Mouse (Mus musculus) CH12.LX (cell line): ENCODE measurements around the gene Pfkfb3. TPM values are rescaled to one million over a fixed set of nuclear protein-coding genes. Genes with fewer than 3 reads are reported as not detected.

Source experiments
- DNase-seq: peaks from one replicate; pipeline ENCODE4 v3.0.0-alpha.2; 2013; ENCODE audit errors: extremely low read depth
- H3K27ac ChIP-seq: 2 replicates; pipeline ENCODE4 v1.5.1; 2012; ENCODE audit warnings: low read depth, mild to moderate bottlenecking, control low read depth, moderate library complexity; ENCODE audit not compliant: insufficient read depth
- H3K27me3 ChIP-seq: replicated peaks from 2 replicates; pipeline ENCODE3; 2012; ENCODE audit warnings: inconsistent platforms
- H3K36me3 ChIP-seq, 2 experiments: replicated peaks in 1 of 2; 2 replicates each; pipeline versions ENCODE3 to v1.6.1; 2012; ENCODE audit warnings: inconsistent platforms in 1 of 2, low read length in 1 of 2, mild to moderate bottlenecking in 1 of 2, mixed read lengths in 1 of 2, moderate library complexity in 1 of 2; ENCODE audit not compliant: control insufficient read depth in 1 of 2, insufficient read depth in 1 of 2
- H3K4me1 ChIP-seq, 2 experiments: 2 replicates each; pipeline ENCODE4 v1.6.1; 2012; ENCODE audit warnings: inconsistent platforms in 1 of 2, moderate library complexity in 1 of 2; ENCODE audit not compliant: insufficient read depth in 2 of 2, control insufficient read depth in 1 of 2
- H3K4me2 ChIP-seq: 2 replicates; pipeline ENCODE4 v1.6.1; 2012; ENCODE audit warnings: low read depth, mild to moderate bottlenecking, control low read depth; ENCODE audit not compliant: poor library complexity, insufficient read depth, severe bottlenecking
- H3K4me3 ChIP-seq, 3 experiments: fragments of 150-350 bp in 1 of 3; sonication (generic) in 1 of 3; replicated peaks in 1 of 3; 2 replicates each; pipeline versions ENCODE3 to v1.5.1; 2011 to 2012; ENCODE audit warnings: low read depth in 2 of 3, low read length in 2 of 3, mild to moderate bottlenecking in 2 of 3, moderate library complexity in 2 of 3, control low read depth in 1 of 3, improper control_type of control experiment in 1 of 3, inconsistent platforms in 1 of 3, mixed read lengths in 1 of 3; ENCODE audit not compliant: poor library complexity in 1 of 3
- H3K79me2 ChIP-seq: replicated peaks from 2 replicates; pipeline ENCODE4 v1.6.1; 2012; ENCODE audit warnings: mild to moderate bottlenecking, moderate library complexity; ENCODE audit not compliant: control insufficient read depth, poor library complexity, insufficient read depth, severe bottlenecking; ENCODE audit errors: extremely low read depth
- H3K9ac ChIP-seq: 2 replicates; pipeline ENCODE4 v1.6.1; 2012; ENCODE audit warnings: low read depth, mild to moderate bottlenecking, control low read depth, moderate library complexity; ENCODE audit not compliant: insufficient read depth
- H3K9me3 ChIP-seq: replicated peaks from 2 replicates; pipeline ENCODE3; 2012; ENCODE audit warnings: low read length, inconsistent platforms, mixed read lengths
- BHLHE40 ChIP-seq: IDR thresholded peaks from 2 replicates; pipeline ENCODE4 v1.6.1; 2011; ENCODE audit warnings: mild to moderate bottlenecking, low read depth, low read length, improper control_type of control experiment
- CHD1 ChIP-seq: IDR thresholded peaks from 2 replicates; pipeline ENCODE4 v1.6.1; 2012; ENCODE audit warnings: low read depth, low read length, improper control_type of control experiment, inconsistent platforms
- CHD2 ChIP-seq: IDR thresholded peaks from 2 replicates; pipeline ENCODE4 v1.6.1; 2011; ENCODE audit warnings: low read length, improper control_type of control experiment
- CTCF ChIP-seq, 2 experiments: IDR thresholded peaks in 1 of 2; conservative IDR thresholded peaks in 1 of 2; 2 replicates each; pipeline ENCODE4 v1.5.1; 2011 to 2012; ENCODE audit warnings: low read depth in 2 of 2, low read length in 2 of 2, improper control_type of control experiment in 1 of 2, inconsistent platforms in 1 of 2, mild to moderate bottlenecking in 1 of 2, moderate library complexity in 1 of 2
- ELF1 ChIP-seq: IDR thresholded peaks from 2 replicates; pipeline ENCODE4 v1.6.1; 2014; ENCODE audit warnings: low read depth, mild to moderate bottlenecking, inconsistent platforms, low read length, improper control_type of control experiment
- EP300 ChIP-seq: IDR thresholded peaks from 2 replicates; pipeline ENCODE4 v1.6.1; 2011; ENCODE audit warnings: low read length, improper control_type of control experiment
- ETS1 ChIP-seq: conservative IDR thresholded peaks from 2 replicates; pipeline ENCODE4 v1.6.1; 2012; ENCODE audit warnings: low read depth, mild to moderate bottlenecking, inconsistent platforms, low read length, improper control_type of control experiment, moderate library complexity
- GABPA ChIP-seq: IDR thresholded peaks from 2 replicates; pipeline ENCODE4 v1.6.1; 2012; ENCODE audit warnings: low read depth, low read length, improper control_type of control experiment, inconsistent platforms; ENCODE audit not compliant: insufficient replicate concordance
- IRF4 ChIP-seq: IDR thresholded peaks from 2 replicates; pipeline ENCODE4 v1.6.1; 2014; ENCODE audit warnings: low read depth, mild to moderate bottlenecking, inconsistent platforms, low read length, improper control_type of control experiment
- JUN ChIP-seq: IDR thresholded peaks from 2 replicates; pipeline ENCODE4 v1.6.1; 2011; ENCODE audit warnings: low read depth, mild to moderate bottlenecking, low read length, improper control_type of control experiment, moderate library complexity; ENCODE audit not compliant: insufficient read depth
- JUND ChIP-seq: conservative IDR thresholded peaks from 2 replicates; pipeline ENCODE4 v1.6.1; 2011; ENCODE audit warnings: low read depth, low read length, improper control_type of control experiment
- KAT2A ChIP-seq: IDR thresholded peaks from 2 replicates; pipeline ENCODE4 v1.6.1; 2012; ENCODE audit warnings: low read length, improper control_type of control experiment, inconsistent platforms; ENCODE audit not compliant: insufficient replicate concordance
- MAFK ChIP-seq: IDR thresholded peaks from 2 replicates; pipeline ENCODE4 v1.6.1; 2011; ENCODE audit warnings: low read length, improper control_type of control experiment; ENCODE audit not compliant: insufficient replicate concordance
- MAX ChIP-seq: IDR thresholded peaks from 2 replicates; pipeline ENCODE4 v1.6.1; 2011; ENCODE audit warnings: low read length, improper control_type of control experiment
- MAZ ChIP-seq: IDR thresholded peaks from 2 replicates; pipeline ENCODE4 v1.6.1; 2012; ENCODE audit warnings: low read depth, mild to moderate bottlenecking, inconsistent platforms, low read length, improper control_type of control experiment, moderate library complexity
- MXI1 ChIP-seq: IDR thresholded peaks from 2 replicates; pipeline ENCODE4 v1.6.1; 2011; ENCODE audit warnings: mild to moderate bottlenecking, low read depth, low read length, improper control_type of control experiment
- NRF1 ChIP-seq: IDR thresholded peaks from 2 replicates; pipeline ENCODE4 v1.6.1; 2014; ENCODE audit warnings: low read depth, mild to moderate bottlenecking, inconsistent platforms, low read length, improper control_type of control experiment, moderate library complexity
- PAX5 ChIP-seq: IDR thresholded peaks from 2 replicates; pipeline ENCODE4 v1.6.1; 2012; ENCODE audit warnings: low read length, inconsistent platforms, mixed read lengths
- POLR2A ChIP-seq: IDR thresholded peaks from 2 replicates; pipeline ENCODE4 v1.6.1; 2011; ENCODE audit warnings: low read depth, mild to moderate bottlenecking, improper control_type of control experiment, low read length
- POLR2AphosphoS2 ChIP-seq: IDR thresholded peaks from 2 replicates; pipeline ENCODE4 v1.6.1; 2011; ENCODE audit warnings: low read depth, low read length, improper control_type of control experiment
- RCOR1 ChIP-seq: conservative IDR thresholded peaks from 2 replicates; pipeline ENCODE4 v1.6.1; 2012; ENCODE audit warnings: low read depth, mild to moderate bottlenecking, inconsistent platforms, low read length, improper control_type of control experiment
- SIN3A ChIP-seq: IDR thresholded peaks from 2 replicates; pipeline ENCODE4 v1.6.1; 2012; ENCODE audit warnings: low read length, improper control_type of control experiment, inconsistent platforms
- SMC3 ChIP-seq: IDR thresholded peaks from 2 replicates; pipeline ENCODE4 v1.6.1; 2011; ENCODE audit warnings: low read depth, low read length, improper control_type of control experiment
- TCF12 ChIP-seq: IDR thresholded peaks from 2 replicates; pipeline ENCODE4 v1.6.1; 2014; ENCODE audit warnings: low read depth, mild to moderate bottlenecking, inconsistent platforms, low read length, improper control_type of control experiment
- USF1 ChIP-seq: IDR thresholded peaks from 2 replicates; pipeline ENCODE4 v1.6.1; 2014; ENCODE audit warnings: low read depth, mild to moderate bottlenecking, inconsistent platforms, low read length, improper control_type of control experiment
- ZC3H11A ChIP-seq: IDR thresholded peaks from 2 replicates; pipeline ENCODE4 v1.6.1; 2012; ENCODE audit warnings: low read depth, mild to moderate bottlenecking, inconsistent platforms, low read length, improper control_type of control experiment
- ZKSCAN1 ChIP-seq: IDR thresholded peaks from 2 replicates; pipeline ENCODE4 v1.6.1; 2012; ENCODE audit warnings: low read depth, inconsistent platforms, low read length, improper control_type of control experiment, borderline replicate concordance
- ZMIZ1 ChIP-seq: IDR thresholded peaks from 2 replicates; pipeline ENCODE4 v1.6.1; 2012; ENCODE audit warnings: low read depth, mild to moderate bottlenecking, inconsistent platforms, low read length, improper control_type of control experiment
- ZNF384 ChIP-seq: IDR thresholded peaks from 2 replicates; pipeline ENCODE4 v1.6.1; 2012; ENCODE audit warnings: low read depth, low read length, improper control_type of control experiment, inconsistent platforms
- dilution Hi-C: fragments of 300-500 bp; cut with MboI; formaldehyde crosslinking; loops from 2 replicates; pipeline ENCODE4 v1.14.3; 2020; ENCODE audit warnings: low sequenced_read_pairs; ENCODE audit not compliant: extremely low pct_unique_long_range_greater_than_20kb, extremely low pct_ligation_motif_present
- in situ Hi-C: fragments of 300-500 bp; cut with MboI; formaldehyde crosslinking; loops from 3 replicates; pipeline ENCODE4 v1.14.3; 2019; ENCODE audit warnings: low sequenced_read_pairs, low pct_ligation_motif_present, low pct_unique_long_range_greater_than_20kb, mixed read lengths
- polyA plus RNA-seq: library from polyadenylated mRNA; unstranded; fragments of >175 nt; gene quantifications from 2 replicates; pipeline ENCODE4 v1.2.1, GENCODE M21; 2012; ENCODE audit warnings: low read depth; ENCODE audit not compliant: insufficient read length
- total RNA-seq, 2 experiments: library from RNA; depleted of rRNA; stranded (reverse); fragments of 300-350 nt in 1 of 2; fragments of >200 nt in 1 of 2; gene quantifications; 2 replicates each; pipeline ENCODE4 v1.2.3; 2012 to 2014

Gene Pfkfb3
- total and polyA plus RNA-seq, 3 experiments = 6.5 to 17.2 (median 6.7) TPM

- no peak overlapping the region for H3K27ac ChIP-seq
- H3K36me3 ChIP-seq = peaks cover 4 to 39% of the 10 kb centered on the region in 2 experiments
- peak overlapping the region; percentile 32 to 72 (median 61) for H3K4me3 ChIP-seq
- peak overlapping the region; percentile 82 for H3K4me2 ChIP-seq
- H3K9ac ChIP-seq = no peak overlapping the region
- in situ Hi-C loops (loop anchor here (5.0 kb wide), 1 partner anchor 170 kb away; no protein-coding TSS in a partner anchor), dilution Hi-C loops (no loop called here)
- no peaks in the 10 kb centered on the region; the same call in 1 of the 2 replicates for H3K79me2 ChIP-seq
- no peaks in the 10 kb centered on the region for H3K9me3 ChIP-seq
- peaks cover 12 to 36% of the 10 kb centered on the region in 2 experiments for H3K4me1 ChIP-seq
- H3K27me3 ChIP-seq = no peaks in the 10 kb centered on the region
- no peak for DNase-seq
- no peak for TF ChIP-seq JUN
- no peak for TF ChIP-seq POLR2AphosphoS2
Observed at GRCm38 (mm10) chr2:11502255-11502765, 51.6 kb downstream of the Pfkfb3 start.

DNA sequence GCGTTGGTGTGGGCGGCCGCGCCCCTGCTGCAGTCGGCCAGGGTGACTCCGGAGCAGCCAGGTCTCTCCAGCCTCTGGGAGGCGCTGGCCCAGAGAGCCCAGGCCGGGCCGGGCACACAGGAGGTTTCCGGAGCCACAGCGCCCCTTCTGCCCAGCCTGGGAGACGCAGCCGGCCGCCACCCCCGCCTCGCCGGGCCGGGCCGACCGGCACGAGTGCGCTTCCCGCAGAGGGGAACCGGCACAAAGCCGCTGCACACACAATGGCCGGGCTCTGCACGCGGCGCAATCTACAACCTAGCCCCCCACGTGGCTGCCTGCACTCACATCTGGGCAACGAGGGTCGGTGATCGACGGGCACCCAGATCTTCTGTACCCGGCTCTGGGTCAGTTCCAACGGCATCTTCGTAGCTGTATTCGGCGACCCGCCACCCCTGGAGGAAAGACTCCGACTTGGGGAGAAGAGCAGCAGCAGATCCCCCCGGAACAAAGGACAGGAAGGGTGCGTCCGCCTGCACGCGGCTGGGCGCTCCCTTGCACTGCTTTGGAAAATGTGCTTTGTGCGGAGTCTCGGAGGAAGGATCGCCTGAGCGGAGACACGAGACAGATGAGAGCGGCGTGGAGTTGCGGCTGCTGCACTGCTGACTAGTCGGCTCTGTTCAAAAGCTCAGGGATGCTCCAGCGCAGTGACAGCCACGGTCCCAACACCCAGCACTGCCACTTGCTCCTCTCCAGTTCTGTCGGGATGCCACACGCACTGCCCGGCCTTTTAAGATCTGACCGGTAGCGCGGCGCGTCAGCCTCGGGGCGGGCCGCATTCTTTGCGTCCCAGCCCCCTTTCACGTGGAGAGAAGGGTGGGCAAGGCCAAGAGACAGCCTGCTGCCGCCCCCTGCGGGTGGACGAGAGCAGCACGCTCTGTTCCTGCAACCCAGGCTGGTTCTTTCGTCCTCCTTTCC lies 52.3 kb downstream of the Pfkfb3 start:
- peaks cover 4 to 43% of the 10 kb centered on the region in 2 experiments for H3K36me3 ChIP-seq
- no peaks in the 10 kb centered on the region for H3K9me3 ChIP-seq
- peaks cover 17 to 44% of the 10 kb centered on the region in 2 experiments for H3K4me1 ChIP-seq
- H3K27me3 ChIP-seq = no peaks in the 10 kb centered on the region
- H3K4me3 ChIP-seq = peak overlapping the region; percentile 61 to 72 (median 68)
- peak; percentile 81 for DNase-seq
- dilution Hi-C loops = no loop called here
- peak overlapping the region; percentile 65 for H3K9ac ChIP-seq
- H3K79me2 ChIP-seq = no peaks in the 10 kb centered on the region; the same call in 1 of the 2 replicates
- H3K4me2 ChIP-seq = peak overlapping the region; percentile 85
- no peak overlapping the region for H3K27ac ChIP-seq
- in situ Hi-C loops = loop anchor here (5.0 kb wide), 1 partner anchor 169 kb away; no protein-coding TSS in a partner anchor
- TF ChIP-seq KAT2A = no peak
- TF ChIP-seq CHD1 = no peak
- peak; percentile 95 for TF ChIP-seq SMC3
- no peak for TF ChIP-seq ETS1
- TF ChIP-seq SIN3A = peak; percentile 46; the same call in 1 of the 2 replicates
- TF ChIP-seq EP300 = no peak
- no peak for TF ChIP-seq ZNF384
- no peak; the same call in 1 of the 2 replicates for TF ChIP-seq NRF1
- TF ChIP-seq RCOR1 = 0 out of 2 replicates have a peak, but pooled peaks have one; percentile 1
- peak; percentile 53 for TF ChIP-seq ELF1
- no peak for TF ChIP-seq JUN
- TF ChIP-seq JUND = 0 out of 2 replicates have a peak, but pooled peaks have one; percentile 13
- TF ChIP-seq USF1 = no peak
- TF ChIP-seq POLR2A = peak; percentile 78
- peak; percentile 41 to 99; a peak in 3 of 4 replicates for TF ChIP-seq CTCF (conservative IDR thresholded peaks at IDR 0.05 in 1 of 2, IDR thresholded peaks at IDR 0.05 in 1 of 2; ENCODE audit: low read depth in 2 of 2, low read length in 2 of 2)
- TF ChIP-seq MXI1 = peak; percentile 85; the same call in 1 of the 2 replicates
- TF ChIP-seq MAX = peak; percentile 90
- TF ChIP-seq GABPA = no peak
- no peak for TF ChIP-seq MAFK
- peak; percentile 63; the same call in 1 of the 2 replicates for TF ChIP-seq TCF12
- TF ChIP-seq BHLHE40 = peak; percentile 90
- no peak; the same call in 1 of the 2 replicates for TF ChIP-seq IRF4
- peak; percentile 72; the same call in 1 of the 2 replicates for TF ChIP-seq CHD2
- peak; percentile 82 for TF ChIP-seq ZC3H11A
- no peak for TF ChIP-seq POLR2AphosphoS2
- TF ChIP-seq MAZ = peak; percentile 54; the same call in 1 of the 2 replicates
- TF ChIP-seq PAX5 = no peak
- TF ChIP-seq ZKSCAN1 = no peak
- TF ChIP-seq ZMIZ1 = no peak
